Mouse (Mus musculus) embryonic fibroblast, embryonic 13.5 days (primary cell): ENCODE measurements around the gene Rrbp1.

Experiments
- CTCF ChIP-seq: IDR thresholded peaks from 2 replicates; pipeline ENCODE4 v1.5.1; 2011; ENCODE audit warnings: mild to moderate bottlenecking, control low read depth, low read length, moderate library complexity, borderline replicate concordance; ENCODE audit not compliant: insufficient read depth
- POLR2A ChIP-seq: IDR thresholded peaks from 2 replicates; pipeline ENCODE4 v1.6.1; 2011; ENCODE audit warnings: low read depth, mild to moderate bottlenecking, control low read depth, low read length, moderate library complexity

DNA sequence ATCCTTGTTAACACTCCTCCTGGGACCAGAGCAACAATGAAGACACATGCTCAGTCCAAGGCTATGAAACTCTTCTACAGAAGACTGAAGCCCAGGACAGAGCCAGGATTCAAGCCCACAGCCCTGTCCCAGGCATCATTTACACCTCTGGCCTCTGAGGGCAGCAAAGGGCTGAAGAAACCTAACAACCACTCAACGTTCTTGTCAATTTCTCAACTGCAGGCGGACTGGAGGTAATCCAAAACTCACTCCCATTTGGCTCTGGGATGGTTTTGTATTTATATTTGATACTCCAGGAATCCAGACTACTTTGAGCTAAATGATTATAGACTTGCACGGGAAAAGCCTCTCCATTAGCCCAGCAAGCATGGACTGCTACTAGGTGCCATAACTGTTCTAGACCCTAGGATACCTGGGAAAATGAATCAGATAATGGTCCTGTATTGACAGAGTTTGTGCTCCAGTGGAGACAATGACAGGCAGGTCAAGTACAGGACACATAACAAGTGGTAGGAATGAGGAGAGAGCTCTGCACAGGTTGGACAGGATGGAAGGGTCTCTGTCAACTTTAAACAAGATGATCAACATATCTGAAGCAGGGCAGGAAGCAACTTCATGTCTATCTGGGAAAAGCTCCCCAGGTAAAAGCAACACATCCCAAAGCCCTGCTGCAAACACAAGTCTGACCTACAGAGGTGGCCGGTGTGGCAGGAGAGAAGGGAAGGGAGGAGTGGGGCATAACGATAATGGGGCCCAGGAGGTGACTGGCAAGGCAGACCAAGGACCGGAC is 5.7 kb downstream of the Rrbp1 start:
- TF ChIP-seq CTCF: no peak
- TF ChIP-seq POLR2A: no peak
